Mouse (Mus musculus): ENCODE data around the gene Tmem178. TPM values are rescaled to one million over a fixed set of nuclear protein-coding genes. Genes with fewer than 3 reads are reported as not detected.

Gene Tmem178
- polyA plus RNA-seq (2012; rRNA removed): 0.56 and 0.80 TPM in 2 replicates

- DNase-seq (ENCODE audit: low read depth): no peak
These were observed at the start of gene Tmem178 for GRCm38 (mm10) chr17:80944530-80945198. Gene Tmem178, plus strand, starts transcription at chr17:80944632.

- no peak for DNase-seq (ENCODE audit: low read depth)
These were observed 48.0 kb upstream of the Tmem178 start for GRCm38 (mm10) chr17:80896481-80896880.

GRCm38 (mm10) chr17:80897709-80898440 is 46.6 kb upstream of the Tmem178 start:
- no peak for DNase-seq (ENCODE audit: low read depth)

GRCm38 (mm10) chr17:80899513-80900199 is 44.8 kb upstream of the Tmem178 start:
- no peak for DNase-seq (ENCODE audit: low read depth)

- DNase-seq (ENCODE audit: low read depth): no peak
These were observed 44.3 kb upstream of the Tmem178 start for GRCm38 (mm10) chr17:80900200-80900520.

- DNase-seq (ENCODE audit: low read depth): no peak
These were observed 42.5 kb upstream of the Tmem178 start for GRCm38 (mm10) chr17:80901885-80902284.

GRCm38 (mm10) chr17:80903121-80903875 is 41.1 kb upstream of the Tmem178 start:
- no peak for DNase-seq (ENCODE audit: low read depth)

- no peak for DNase-seq (ENCODE audit: low read depth)
These were observed 40.4 kb upstream of the Tmem178 start for GRCm38 (mm10) chr17:80904061-80904460.

GRCm38 (mm10) chr17:80915666-80916065 is 28.8 kb upstream of the Tmem178 start:
- no peak for DNase-seq (ENCODE audit: low read depth)

- DNase-seq (ENCODE audit: low read depth): no peak
These were observed 25.2 kb upstream of the Tmem178 start for GRCm38 (mm10) chr17:80919261-80919660.

GRCm38 (mm10) chr17:80921286-80922134 is 22.9 kb upstream of the Tmem178 start:
- DNase-seq (ENCODE audit: low read depth): peak; percentile 27

- no peak for DNase-seq (ENCODE audit: low read depth)
These were observed 18.9 kb upstream of the Tmem178 start for GRCm38 (mm10) chr17:80925554-80925953.

- no peak for DNase-seq (ENCODE audit: low read depth)
These were observed 17.3 kb upstream of the Tmem178 start for GRCm38 (mm10) chr17:80927151-80927550.

GRCm38 (mm10) chr17:80932716-80933115 is 11.7 kb upstream of the Tmem178 start:
- no peak for DNase-seq (ENCODE audit: low read depth)

- no peak for DNase-seq (ENCODE audit: low read depth)
These were observed 10.9 kb upstream of the Tmem178 start for GRCm38 (mm10) chr17:80933401-80934029.

GRCm38 (mm10) chr17:80935807-80936519 is 8.5 kb upstream of the Tmem178 start:
- DNase-seq (ENCODE audit: low read depth): no peak

- DNase-seq (ENCODE audit: low read depth): no peak
These were observed 7.9 kb upstream of the Tmem178 start for GRCm38 (mm10) chr17:80936521-80936920.

- DNase-seq (ENCODE audit: low read depth): no peak
These were observed 4.6 kb upstream of the Tmem178 start for GRCm38 (mm10) chr17:80939833-80940232.

- DNase-seq (ENCODE audit: low read depth): no peak
These were observed 2.6 kb upstream of the Tmem178 start for GRCm38 (mm10) chr17:80941857-80942256.
